Mouse (Mus musculus) adrenal gland, postnatal 14 days (tissue): Measurements from ENCODE around the gene Soga1. TPM values are rescaled to one million over a fixed set of nuclear protein-coding genes. Genes with fewer than 3 reads are reported as not detected.

Source experiments
- DNase-seq: peaks from one replicate; pipeline ENCODE4 v3.0.0; 2021; ENCODE audit warnings: mixed read lengths
- total RNA-seq: library from RNA; stranded (reverse); gene quantifications from 2 replicates; pipeline ENCODE4 v1.2.3, GENCODE M21; 2021

The Soga1 gene
- total RNA-seq, 1 experiment from 2014 or later: 31.9 TPM

DNA sequence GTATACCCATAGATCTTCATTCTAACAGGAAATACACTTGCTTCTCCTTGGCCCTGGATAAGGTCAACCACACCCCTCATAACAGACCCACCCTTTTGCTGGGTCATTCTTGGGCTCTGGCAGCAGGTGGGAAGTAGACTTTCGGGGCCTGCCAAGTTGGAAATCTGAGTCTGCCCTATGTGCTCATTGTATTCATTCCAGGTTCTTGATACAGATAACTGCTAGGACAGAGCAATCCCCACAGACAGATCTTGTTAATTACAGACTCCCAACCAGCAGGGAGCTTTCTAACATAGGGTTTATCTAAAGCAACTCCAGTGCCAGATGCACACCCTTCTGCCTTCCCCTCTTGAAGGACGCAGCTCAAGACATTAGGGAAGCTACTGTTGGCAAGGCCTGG, 96.2 kb downstream of the Soga1 start:
- DNase-seq: peak; percentile 10

- no peak for DNase-seq
Observed at GRCm38 (mm10) chr2:156981291-156981690, 97.8 kb downstream of the Soga1 start.

DNA sequence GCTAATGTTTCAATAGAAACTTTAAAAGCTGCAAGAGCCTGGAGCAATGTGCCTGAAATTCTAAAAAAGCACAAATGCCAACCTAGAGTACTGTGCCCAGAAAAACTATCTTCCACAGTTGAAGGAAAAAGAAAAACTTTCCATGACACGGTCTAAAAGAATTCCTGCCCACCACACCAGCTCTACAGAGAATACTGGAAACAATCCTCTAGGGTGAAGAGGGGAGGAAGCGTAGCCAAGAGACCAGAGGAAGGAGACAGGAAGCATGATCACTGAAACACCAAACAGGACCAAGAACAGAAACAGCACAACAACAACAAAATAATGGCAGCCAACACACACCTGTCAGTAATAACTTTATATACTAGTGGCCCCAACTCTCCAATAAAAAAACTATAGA, 99.0 kb downstream of the Soga1 start:
- DNase-seq: no peak

DNA sequence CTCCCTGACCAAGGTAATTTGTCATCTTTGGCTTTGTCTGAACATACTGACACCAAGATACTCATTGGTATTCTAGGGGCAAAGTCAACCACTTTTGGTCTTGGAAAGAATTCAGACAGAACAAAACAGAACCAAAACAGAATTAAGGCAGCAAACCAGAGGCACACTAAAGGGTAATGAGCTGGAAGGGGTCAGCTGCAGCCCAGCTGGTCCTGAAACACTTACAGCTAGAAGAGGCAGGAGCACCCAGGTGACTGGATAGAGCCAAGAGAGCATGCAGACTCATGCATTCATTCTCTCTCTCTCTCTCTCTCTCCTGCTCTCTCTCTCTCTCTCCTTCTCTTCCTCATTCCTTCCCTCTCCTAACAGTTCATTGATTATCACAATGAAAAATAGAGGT, 102.3 kb downstream of the Soga1 start:
- no peak for DNase-seq

GRCm38 (mm10) chr2:156974967-156975366, 104.1 kb downstream of the Soga1 start:
- no peak for DNase-seq

- peak; percentile 27 for DNase-seq
Observed at GRCm38 (mm10) chr2:156973316-156974100, 105.5 kb downstream of the Soga1 start.

GRCm38 (mm10) chr2:156970253-156970652, 108.8 kb downstream of the Soga1 start:
- DNase-seq: no peak

DNA sequence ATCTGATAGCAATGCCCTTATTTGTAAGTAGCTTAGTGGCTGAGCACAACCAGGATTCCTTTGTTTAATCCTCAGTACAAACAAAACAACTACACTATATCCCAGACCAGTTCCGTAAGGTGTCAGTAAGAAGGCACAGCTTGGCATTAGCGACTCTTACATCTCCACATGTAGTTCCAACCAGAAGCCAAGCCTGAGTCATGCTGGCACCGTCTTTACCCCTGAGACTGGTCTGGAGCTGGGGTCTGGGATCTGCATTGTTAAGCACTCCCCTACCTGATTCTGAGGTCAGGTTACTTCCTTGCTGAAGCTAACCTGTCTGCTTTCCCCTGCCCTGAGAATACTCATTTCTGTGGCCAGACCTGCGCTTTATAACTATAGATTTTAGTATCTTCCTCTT, 110.6 kb downstream of the Soga1 start:
- no peak for DNase-seq

GRCm38 (mm10) chr2:156967388-156967787, 111.7 kb downstream of the Soga1 start:
- no peak for DNase-seq

Other genes starting within 250 kb of the Soga1 start
- 6.9 and 7.7 TPM in 2 replicates for gene Tgif2, start 239.2 kb downstream of the Soga1 start, total RNA-seq
- gene 4930518I15Rik, start 221.3 kb downstream of the Soga1 start, total RNA-seq: 2.8 and 4.1 TPM in 2 replicates
- gene Rab5if, start 216.1 kb downstream of the Soga1 start, total RNA-seq: 269 and 294 TPM in 2 replicates
- gene Sla2, start 192.1 kb downstream of the Soga1 start, total RNA-seq: 0.26 and 1.2 TPM in 2 replicates
- 53.4 and 64.4 TPM in 2 replicates for gene Ndrg3, start 87.2 kb downstream of the Soga1 start, total RNA-seq
- 8.3 and 9.2 TPM in 2 replicates for gene Dsn1, start 72.1 kb downstream of the Soga1 start, total RNA-seq
- not detected in 2 replicates for gene Tldc2, start 7.8 kb upstream of the Soga1 start, total RNA-seq
- gene Samhd1, start 56.0 kb upstream of the Soga1 start, total RNA-seq: 26.4 and 49.8 TPM in 2 replicates
- gene Rbl1, start 125.3 kb upstream of the Soga1 start, total RNA-seq: 11.2 and 11.9 TPM in 2 replicates
- 210 and 211 TPM in 2 replicates for gene Rpn2, start 199.8 kb upstream of the Soga1 start, total RNA-seq
- 0.23 TPM in 1 of 2 replicates, not detected in the other for gene Mroh8, start 200.3 kb upstream of the Soga1 start, total RNA-seq